Mouse (Mus musculus) adrenal gland, postnatal 25 days (tissue): Measurements from ENCODE around the gene B4galt1. TPM values are rescaled to one million over a fixed set of nuclear protein-coding genes. Genes with fewer than 3 reads are reported as not detected.

ENCODE experiments used
- DNase-seq: peaks from one replicate; pipeline ENCODE4 v3.0.0; 2021; ENCODE audit warnings: mixed read lengths
- microRNA-seq, 2 experiments: library from miRNA; unstranded; fragments of <30 nt; microRNA quantifications; one replicate each; pipeline ENCODE4 v1.2.0; 2021
- total RNA-seq: library from RNA; stranded (reverse); gene quantifications from 2 replicates; pipeline ENCODE4 v1.2.3, GENCODE M21; 2021

The B4galt1 gene
- total RNA-seq, 1 experiment from 2014 or later = 91.5 TPM

DNA sequence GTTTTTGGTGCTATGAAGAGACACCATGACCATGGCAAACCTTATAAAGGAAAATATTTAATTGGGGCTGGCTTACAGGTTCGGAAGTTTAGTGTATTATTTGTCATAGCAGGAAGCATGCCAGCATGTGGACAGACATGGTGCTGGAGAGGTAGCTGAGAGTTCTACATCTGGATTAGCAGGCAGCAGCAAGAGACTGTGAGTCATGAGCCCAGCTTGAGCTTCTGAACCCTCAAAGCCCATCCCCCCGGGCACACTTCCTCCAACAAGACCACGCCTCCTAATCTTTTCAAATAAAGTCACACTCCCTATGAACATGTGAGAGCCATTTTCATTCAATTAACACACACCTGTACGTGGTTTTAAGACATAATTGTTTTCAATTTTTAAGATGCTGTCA is 77.4 kb downstream of the B4galt1 start:
- DNase-seq = no peak

DNA sequence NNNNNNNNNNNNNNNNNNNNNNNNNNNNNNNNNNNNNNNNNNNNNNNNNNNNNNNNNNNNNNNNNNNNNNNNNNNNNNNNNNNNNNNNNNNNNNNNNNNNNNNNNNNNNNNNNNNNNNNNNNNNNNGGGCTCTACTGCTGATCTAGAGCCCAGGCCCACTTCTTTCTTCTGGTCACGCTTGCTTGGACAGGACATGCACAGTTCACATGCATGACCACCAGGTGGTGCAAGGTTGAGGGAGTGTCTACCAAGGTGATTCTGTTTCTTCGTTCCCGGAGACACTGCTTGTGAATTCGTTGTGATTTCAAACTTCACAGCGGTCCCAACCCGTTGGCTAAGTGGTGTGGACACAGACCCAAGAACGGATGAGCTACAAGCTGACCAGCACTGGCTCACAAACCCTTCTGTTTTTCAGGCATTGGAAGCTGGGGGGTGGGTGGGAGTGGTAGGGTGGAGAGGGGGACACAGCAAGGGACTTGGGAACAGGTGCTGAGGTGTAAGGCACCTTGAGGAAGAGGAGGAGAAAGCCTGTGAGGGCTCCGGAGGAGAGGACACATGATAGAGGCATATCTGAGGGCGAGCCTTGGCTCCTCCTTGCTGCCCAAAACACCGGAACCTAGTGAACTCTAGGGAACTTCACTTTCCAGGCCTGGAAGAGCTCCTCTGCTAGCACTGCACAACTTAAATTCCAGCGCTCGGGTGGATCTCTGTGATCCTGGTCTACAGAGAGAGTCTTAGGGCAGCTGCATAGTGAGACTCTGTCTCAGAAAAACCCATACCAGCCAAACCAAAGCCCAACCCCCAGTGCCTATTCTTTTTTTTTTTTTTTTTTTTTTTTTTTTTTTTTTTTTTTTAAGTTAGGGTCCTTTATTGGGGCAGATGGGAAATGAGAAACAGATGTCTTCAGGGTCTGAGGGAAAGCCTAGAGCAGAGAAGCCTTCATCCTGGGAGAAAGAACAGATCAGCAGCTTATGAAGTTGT is 79.2 kb downstream of the B4galt1 start:
- peak; percentile 75 for DNase-seq

GRCm38 (mm10) chr4:40759876-40760275 is 93.9 kb downstream of the B4galt1 start:
- no peak for DNase-seq

GRCm38 (mm10) chr4:40757780-40758420 is 95.9 kb downstream of the B4galt1 start, which contains the start of gene Smu1:
Smu1 (minus strand) TSS chr4:40757923.
- peak; percentile 97 for DNase-seq

DNA sequence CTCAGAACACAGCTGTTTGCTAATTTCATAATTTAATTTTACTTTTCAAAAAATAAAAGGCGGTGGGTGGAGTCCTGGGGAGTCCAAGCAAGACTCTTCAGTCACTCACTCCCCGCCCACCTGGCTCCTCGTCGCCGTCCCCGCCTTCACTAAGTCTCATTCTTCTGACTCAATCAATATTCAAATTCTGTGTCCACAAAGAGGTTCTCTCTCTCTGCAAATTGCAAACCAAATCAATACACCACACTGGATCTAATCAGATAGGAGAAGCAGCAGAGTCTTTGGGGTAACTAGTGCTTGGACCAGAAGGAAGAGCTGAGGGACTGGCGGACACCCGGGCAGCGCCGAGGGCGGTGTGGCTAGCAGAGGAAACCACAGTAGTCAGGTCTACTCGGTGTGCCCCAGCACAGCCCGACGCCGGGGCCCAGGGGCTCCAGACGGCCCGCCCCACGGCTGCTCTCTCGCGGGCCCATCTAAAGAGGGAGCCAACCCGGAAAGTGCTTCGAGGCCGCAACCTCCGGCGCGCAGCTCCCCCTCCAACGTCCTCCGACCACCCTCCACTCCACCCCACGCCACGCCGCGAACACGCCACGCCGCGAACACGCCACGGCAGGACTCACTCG is 96.5 kb downstream of the B4galt1 start:
- DNase-seq = no peak

Small RNA genes within 50 kb of the gene (microRNA-seq; reads per million reads assigned to microRNA genes)
- 0 reads per million in 2 experiments for gene Gm24112
- gene Gm25931 = 0.34 to 0.36 reads per million in 2 experiments
- 0 reads per million in 2 experiments for gene Mir5123

Other genes starting within 250 kb of the B4galt1 start
- gene Aptx, start 150.8 kb downstream of the B4galt1 start, total RNA-seq = 16.3 and 24.9 TPM in 2 replicates
- gene Dnaja1, start 131.9 kb downstream of the B4galt1 start, total RNA-seq = 235 and 424 TPM in 2 replicates
- gene Smu1, start 96.1 kb downstream of the B4galt1 start, total RNA-seq = 58.9 and 66.4 TPM in 2 replicates
- 5.2 and 10.7 TPM in 2 replicates for gene Spink4, start 66.0 kb upstream of the B4galt1 start, total RNA-seq
- gene Bag1, start 94.3 kb upstream of the B4galt1 start, total RNA-seq = 276 and 283 TPM in 2 replicates
- gene Chmp5, start 94.4 kb upstream of the B4galt1 start, total RNA-seq = 103 and 105 TPM in 2 replicates
- gene Nfx1, start 116.9 kb upstream of the B4galt1 start, total RNA-seq = 86.1 and 90.5 TPM in 2 replicates
- 18.6 and 20.6 TPM in 2 replicates for gene Aqp7, start 194.1 kb upstream of the B4galt1 start, total RNA-seq
- gene Aqp3, start 244.2 kb upstream of the B4galt1 start, total RNA-seq = not detected in 2 replicates